Mouse (Mus musculus): Measurements from ENCODE around the gene Lkaaear1.
A peak's percentile ranks its signal among the peaks of the same experiment; 100 is the strongest.

The Lkaaear1 gene

DNA sequence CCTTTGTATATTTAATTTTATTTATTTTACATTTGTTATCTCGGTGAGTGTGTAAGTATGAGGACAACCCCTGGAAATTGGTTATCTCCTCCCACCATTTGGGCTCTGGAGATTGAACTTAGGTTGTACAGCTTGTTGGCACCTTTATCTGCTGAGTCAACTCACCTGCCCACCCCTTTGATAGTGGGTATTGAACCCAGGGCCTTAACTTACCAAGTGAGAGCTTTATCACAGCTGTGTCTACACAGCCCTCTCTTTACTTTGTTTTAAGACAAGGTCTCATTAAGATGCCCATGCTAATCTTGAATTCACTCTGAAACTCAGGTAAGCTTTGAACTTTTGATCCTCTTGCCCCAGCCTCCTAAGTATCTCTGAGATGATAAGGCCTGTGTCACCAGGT is 16.3 kb downstream of the Lkaaear1 start:
- DNase-seq: no peak

DNA sequence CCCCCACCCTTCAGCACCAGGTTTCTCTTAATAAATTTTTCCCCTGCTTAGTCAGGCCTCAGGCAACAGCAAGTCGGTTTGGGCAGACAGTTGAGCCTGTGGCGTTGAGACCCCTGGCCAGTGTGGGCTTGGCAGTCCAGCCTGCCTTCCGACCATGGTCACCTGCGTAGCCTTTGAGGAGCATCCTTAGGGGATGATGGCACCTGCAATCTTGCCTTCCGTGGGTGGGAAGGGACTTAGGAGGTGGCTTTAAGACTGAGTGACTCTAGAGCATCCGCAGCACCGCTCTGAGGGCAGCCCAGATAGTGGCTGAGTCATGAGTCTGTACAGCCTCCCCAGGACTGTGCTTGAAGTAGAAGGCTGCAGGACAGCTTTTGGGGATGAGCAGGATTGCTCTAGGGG is 17.5 kb downstream of the Lkaaear1 start:
- DNase-seq: peak; percentile 48

DNA sequence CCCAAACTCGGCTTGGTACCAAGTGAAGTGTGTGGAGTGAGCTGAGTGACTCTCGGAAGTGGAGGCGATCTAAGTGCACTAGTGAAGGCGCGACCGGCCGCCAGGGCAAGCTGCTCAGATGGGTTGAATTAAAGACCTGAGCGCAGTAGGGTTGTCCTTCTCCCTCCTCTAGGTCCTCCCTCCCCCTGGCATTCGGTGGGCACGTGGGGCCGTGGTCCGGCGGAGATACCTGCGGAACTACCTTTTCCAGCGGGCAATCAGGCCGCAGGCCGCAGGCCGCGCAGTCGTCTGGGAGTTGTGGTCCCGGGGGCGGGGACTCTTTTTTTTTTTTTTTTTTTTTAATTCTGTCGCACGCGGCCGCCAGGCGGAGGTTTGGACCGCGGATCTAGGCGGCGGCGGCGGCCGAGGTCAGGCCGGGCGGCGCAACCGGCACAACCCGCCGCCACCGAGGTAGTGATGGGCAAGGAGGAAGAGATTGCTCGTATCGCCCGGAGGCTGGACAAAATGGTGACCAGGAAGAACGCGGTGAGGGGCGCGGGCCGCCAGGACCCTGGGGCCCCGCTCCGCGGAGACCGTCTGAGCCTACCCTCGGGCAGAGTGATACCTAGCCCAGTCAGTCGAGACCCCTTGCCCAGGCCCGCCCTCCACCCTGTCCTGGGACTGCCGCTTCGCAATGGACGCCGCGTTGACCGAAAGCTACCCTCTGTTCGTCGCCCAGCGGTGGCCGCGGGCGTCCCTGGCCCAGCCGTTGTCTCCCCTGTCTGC is 18.1 kb downstream of the Lkaaear1 start, which contains the start of gene Tcea2:
Gene Tcea2 (plus strand): TSS at position 360 of the 765 bp plus-strand sequence.
- peak; percentile 78 for DNase-seq

DNA sequence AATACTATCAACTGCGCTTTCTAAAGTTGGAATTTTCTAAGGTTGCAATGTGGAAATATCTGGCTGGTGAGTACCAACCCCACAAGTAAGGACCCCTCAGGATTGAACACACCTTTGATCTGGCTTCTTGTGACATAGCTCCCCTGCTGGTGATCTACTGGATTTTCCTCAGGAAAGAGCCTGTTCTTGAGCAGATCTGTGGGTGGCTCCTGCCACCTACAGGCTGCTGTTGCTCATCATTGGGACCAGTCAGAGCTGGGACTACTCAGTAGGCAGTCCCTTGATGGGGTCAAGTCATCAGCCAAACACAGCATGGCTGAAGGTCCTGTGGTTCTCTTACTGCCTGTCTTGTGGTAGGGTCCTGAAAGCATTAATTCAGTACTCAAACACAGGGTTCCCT is 19.5 kb downstream of the Lkaaear1 start:
- peak; percentile 61 for DNase-seq

DNA sequence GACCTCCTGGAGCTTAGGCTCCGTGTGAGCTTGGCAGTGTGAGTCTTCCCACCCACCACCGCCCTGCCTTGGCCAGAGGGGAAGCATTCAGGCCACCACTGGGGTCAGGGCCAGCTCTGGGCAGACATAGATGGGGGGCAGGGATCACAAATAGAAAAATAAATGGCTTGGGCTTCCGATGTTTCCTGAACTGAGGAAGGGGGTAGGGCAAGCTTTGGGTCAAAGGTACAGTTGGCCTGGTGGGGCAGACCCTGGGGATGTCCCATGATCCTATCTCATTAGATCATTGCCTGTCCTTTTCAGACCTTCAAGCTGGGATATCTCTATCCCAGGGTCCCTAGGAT is 20.5 kb downstream of the Lkaaear1 start:
- DNase-seq: no peak

DNA sequence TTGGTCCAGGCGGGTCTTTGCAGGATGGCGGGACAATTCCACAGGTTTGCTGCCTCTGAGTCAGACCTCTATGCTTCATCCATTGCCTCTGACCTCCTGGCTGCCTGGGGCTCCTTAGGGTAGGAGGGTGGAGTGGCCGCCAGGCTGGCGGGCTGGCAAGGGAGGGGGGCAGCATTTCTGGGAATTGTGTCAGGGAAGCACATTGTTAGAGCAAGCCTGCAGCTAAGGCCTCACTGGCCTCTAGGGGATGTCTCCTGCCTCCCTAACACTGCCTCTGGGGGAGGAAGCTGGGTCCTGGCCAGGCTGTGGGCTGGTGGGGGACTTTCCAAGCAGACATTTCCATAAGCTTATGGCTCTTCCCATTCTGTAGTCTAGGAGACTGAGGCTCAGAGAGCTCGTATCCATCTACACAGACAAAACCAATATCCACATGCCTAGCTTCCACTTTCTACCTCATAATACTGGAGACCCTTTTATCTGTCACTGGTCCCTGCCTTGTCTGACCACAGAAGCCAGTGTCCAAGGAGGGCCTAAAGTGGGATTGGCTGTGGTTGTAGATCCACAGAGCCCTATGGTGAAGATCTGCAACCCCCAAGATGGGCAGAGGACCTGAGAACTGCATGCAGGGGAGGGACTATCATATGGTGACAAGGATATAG is 21.0 kb downstream of the Lkaaear1 start:
- no peak for DNase-seq

DNA sequence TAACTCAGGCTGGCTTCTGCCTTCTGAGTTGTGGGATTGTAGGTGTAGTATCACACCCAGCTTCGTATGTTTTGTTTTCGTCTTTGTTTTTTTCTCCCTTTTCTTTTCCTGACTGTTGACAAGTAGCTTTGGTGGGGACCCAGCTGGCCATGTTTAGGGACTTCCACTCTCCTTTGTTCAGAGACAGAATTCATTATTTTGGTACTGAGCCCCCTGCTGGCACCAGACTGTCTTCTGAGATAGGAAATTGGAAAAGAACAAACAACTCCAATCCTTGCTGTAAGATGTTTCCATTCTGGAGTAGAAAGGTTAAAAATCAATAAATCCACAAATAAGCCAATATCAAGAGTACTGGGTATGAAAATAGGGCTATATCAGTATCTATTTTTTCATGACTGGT is 21.8 kb downstream of the Lkaaear1 start:
- DNase-seq: no peak

DNA sequence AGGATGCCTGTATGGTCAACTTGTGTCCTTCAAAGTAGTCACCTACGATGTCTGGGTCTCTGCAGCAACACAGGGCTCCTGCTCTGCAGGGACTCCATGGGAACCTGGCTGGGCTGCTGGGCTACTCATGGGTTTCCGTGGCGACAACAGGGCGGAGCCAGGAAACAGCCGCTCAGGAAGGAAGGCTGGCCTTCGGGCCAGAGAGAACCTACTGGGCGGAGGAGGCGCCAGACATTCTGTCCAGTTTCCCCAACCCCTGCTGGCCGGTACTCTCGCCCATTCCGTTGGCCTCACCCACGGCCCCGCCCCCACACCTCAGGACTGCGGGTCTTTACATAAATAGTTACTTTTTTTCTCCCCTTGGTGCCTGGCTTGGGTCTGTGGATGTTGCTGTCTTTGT is 22.8 kb downstream of the Lkaaear1 start:
- peak; percentile 35 for DNase-seq

DNA sequence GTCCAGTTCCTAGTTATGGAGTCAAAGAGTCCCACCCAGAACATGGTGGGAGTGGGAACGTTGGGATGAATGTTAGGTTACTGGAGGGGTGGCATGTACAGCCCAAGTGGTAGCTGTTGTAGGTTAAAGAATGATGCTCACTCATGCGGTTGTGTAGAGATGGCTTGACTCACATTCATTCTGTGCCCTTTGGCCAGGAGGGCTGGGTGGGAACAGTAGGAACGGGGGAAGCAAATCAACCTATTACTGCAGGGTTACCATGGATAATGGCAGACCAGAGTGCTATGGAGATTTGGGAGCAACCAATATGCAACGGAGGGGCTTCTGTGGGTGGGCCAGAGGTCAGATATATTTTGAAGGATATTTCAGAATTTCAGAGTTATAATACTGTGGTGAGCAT is 23.3 kb downstream of the Lkaaear1 start:
- no peak for DNase-seq

DNA sequence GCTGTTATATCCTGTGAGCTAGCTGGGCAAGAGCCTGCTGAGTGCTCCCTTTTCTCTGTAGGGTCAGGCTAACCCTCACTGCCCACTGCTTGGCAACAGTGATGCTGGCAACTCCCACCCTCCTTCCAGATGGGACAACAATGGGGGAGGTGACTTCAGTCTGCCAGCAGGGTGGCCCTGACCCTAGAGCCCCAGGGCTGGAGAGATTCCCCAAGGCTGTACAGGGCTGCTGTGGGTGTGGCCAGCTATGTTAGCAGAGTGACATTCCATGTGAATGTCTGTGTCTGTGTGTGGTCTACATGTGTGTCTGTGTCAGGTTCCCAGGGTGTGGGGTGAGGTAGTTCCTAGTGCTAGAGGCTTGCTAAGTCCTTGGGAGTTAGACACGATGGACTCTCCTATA is 24.7 kb downstream of the Lkaaear1 start:
- DNase-seq: no peak

DNA sequence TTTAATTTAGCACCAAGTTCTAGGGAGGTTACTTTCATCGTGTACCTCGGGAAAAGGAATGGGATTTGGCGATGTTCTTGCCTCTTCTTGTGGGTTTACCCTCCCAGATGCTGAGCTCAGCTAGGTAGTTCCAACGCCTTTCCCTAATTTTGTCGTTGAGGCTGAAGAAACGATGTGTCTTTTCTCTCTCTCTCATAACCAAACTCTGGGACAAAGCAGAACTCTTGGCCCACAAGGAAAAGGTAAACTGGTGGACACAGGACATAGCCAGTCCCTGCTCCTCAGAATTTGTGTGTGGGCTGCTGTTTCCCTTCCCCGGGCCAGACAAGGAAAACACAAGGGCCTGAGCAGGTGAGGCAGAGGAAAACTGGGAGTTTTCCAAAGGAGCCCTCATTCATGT is 26.3 kb downstream of the Lkaaear1 start:
- no peak for DNase-seq

DNA sequence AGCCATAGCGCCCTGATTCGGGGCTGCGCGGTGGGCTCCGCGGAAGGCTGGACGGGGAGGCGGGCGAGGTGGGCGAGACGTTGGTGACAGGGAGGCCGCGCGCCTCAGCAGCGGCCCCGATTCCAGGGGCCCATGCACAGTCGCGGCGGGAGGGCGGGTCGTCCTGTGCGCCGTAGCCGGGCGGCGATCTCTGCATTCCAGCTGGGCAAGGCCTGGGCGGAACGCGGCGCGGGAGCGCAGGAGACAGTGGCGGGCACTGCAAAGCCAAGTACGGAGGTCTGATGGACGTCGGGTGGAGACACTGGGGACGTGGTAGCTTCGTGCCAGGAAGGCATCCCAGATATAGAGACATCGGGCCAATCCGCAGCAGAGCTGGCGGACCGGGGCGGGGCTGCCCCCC is 26.9 kb downstream of the Lkaaear1 start, which contains the start of gene Sox18:
Gene Sox18 (minus strand): TSS at position 315 of the 400 bp plus-strand sequence.
- DNase-seq: no peak

DNA sequence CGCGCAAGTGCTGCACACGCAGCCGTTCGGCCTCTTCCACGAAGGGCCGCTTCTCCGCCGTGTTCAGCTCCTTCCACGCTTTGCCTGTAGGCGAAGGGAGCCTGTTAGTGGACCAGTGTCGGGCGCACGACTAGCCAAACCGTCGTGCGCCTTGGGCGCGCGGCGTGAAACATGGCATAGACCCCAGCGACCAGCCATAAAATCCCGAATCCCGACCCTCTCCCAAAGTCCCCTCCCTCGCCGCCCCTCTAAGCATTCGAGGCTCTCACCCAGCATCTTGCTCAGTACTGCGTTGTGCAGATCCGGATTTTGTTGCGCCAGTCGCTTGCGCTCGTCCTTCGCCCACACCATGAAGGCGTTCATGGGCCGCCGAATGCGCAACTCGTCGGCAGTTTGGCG is 27.3 kb downstream of the Lkaaear1 start:
- no peak for DNase-seq

DNA sequence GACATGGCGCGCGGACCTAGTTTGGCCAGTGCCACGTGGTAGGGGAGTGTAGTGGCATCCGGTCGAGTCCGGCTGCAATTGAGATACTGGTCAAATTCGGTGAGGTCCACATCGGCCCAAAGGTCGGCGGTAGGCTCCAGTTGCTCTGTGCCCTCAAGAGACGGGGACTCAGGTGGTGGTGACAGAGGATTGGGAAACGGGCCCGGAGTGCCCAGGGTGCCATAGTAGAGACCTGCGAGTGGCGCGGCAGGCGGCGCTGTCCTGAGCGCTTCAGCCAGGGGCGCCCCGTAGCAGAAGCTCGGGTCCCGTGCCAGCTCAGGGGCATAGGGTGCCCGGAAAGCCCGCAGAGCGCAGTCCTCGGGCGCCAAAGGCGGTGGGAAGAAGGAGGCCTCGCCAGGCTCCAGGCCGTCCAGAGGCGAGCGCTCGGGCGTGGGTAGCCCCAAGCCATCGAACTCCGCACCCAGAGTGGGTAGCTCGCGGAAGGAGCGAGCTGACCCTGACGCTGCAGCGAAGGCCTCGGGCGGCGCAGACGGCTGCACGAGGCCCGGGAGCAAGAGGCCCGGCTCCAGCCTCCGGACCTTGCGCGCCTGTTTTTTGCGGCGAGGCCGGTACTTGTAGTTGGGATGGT is 27.8 kb downstream of the Lkaaear1 start:
- no peak for DNase-seq

DNA sequence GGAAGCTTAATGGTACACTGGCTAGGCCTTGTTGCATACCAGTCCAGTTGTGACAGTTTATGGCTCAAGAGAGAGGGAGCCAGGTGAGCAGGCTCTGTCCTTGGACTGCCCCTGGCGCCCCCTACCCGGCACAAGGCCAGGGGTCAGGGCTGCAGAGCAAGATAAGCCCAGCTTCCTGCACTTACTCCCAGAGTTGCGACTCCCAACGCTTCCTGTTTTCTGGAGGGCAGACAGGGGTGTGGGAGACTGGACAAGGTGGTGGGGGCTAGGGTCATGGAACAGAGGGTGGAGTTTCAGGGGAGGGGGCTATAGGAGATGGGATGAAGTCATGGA is 35.0 kb downstream of the Lkaaear1 start:
- no peak for DNase-seq

DNA sequence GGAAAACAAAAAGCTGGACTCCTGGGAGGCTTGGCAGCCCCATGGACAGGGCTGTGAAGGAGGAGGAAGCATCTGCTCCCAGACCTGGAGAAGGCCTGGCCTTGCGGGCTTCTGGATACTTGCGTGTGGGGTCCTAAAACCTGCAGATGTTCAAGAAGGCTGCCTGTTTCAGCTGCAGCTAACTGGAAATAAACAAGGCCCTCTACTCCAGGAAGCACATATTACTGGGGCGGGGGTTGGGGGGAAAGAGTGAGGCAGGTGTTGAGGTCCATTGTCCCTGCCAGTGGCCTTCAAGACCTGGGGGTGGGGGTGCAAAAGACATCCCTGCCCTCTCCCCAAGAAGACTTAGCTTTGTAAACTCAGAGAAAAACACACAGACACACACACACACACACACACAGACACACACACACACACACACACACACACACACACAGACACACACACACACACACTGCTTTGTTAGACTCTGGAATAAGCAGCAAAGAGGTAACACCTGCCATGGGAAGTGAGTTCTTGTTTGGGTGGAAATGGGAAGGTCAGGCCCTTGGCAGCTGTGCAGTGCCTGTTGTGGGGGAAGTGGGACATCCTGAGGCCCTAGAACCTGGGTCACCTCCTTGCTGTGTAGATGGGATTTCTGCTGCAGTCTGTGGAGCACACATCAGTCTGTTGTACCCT is 35.5 kb downstream of the Lkaaear1 start:
- DNase-seq: no peak

DNA sequence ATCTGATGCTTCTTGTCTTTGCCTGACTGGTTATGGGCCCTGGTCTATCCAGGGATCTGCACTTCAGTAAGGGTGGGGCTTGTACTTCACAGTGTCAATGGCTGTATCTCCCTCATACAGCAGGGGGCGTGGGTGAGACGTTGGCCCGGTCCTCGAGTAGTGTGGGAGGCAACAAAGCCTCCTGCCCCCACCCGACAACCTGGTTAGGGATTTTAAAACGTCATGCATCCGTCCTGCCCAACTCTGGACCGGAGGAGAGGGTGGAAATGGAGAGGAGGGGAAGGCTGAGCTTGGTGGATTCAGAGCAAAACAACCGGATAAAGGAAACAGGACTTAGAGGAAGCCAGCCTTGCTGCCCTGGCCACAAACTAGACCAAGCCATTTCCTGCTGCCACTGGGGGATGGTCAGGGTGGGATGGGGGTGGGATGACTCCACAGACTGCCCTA is 38.6 kb downstream of the Lkaaear1 start:
- peak; percentile 76 for DNase-seq

DNA sequence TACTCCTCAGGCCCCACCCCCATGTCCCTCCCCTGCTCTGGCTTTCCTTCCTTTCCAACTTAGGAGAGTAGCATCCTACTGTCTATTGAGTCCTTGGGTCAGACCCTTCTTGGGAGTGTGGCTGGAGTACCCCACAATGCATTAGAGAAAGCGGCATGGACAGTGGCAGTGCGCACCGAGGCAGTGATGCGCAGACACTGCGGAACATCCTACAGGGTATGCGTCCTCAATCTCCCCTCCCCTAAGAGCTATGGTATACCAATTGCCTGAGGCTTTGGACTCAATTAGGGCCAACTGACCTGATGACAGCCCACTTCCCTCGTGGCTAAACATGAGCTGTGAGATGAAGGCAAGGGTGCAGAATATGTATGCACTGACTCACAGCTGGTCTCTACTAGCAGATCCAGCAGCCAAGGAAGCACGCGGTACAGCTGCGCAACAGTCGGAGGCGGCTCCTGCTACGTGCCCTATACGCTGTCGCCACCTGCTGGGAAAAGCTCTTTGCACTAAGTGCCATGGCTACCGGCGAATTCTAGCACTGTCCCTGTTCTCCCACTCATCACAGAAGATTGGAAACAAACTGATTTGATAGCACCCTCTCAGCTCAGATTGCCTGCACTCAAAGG is 39.2 kb downstream of the Lkaaear1 start:
- DNase-seq: no peak

DNA sequence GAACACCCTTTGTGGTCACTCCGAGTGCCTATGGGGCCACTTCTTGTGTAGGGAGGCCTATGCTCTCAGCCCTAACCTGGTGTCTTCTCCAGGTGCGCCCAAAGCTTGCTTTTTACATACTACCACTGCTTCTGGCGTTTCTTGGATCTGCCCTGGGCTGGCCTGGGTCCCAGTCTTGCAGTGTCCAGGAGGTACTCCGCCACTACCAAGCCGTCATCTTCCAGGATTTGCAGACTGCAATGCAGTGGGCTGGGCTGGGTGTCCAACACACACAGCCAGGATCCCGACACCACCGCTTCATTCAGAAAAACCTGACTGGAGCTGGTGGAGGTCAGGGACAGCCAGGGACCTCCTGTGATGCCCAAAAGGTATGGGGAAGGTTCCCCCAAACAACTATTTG is 39.7 kb downstream of the Lkaaear1 start:
- no peak for DNase-seq

DNA sequence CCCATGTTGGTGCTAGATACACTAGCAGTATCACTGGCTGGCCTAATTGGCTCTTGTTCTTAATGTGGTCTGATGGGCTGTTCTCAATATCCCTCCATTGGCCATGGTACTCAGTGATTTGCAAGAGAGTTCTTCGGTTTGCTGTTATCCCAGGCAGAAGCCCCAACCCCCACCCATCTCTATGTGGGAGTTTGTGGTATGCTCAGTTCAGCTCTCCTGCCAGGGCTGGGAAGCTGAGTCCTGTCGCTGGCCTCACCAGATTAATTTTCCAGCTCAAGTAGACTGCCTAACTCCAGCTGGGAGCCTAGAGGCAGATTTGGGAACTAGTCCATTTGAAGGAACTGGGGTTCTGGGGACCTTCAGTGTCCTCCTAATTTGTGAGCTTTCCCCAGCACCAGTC is 40.8 kb downstream of the Lkaaear1 start:
- no peak for DNase-seq

DNA sequence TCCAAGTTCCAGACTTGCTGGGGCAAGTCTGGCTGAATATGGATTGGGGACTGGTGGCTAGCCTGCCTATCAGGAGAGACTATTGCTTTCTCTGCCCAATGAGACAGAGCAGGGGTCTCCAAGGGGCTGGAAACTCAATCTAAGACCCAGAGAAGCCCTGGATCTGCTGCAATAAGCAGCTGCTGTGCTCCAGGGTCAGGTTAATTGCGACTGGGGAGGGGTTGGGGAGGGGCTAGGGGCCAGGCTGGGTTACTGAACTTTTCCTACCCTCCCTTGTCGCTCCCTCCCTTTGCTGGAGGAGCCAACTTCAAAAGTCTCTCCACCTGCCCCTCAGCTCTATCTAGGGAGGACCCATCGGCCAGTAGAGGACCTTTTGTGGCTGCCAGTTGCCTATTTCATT is 41.5 kb downstream of the Lkaaear1 start, which contains the start of gene Gm29797:
Gene Gm29797 (plus strand): TSS at position 301 of the 400 bp plus-strand sequence.
- no peak for DNase-seq

DNA sequence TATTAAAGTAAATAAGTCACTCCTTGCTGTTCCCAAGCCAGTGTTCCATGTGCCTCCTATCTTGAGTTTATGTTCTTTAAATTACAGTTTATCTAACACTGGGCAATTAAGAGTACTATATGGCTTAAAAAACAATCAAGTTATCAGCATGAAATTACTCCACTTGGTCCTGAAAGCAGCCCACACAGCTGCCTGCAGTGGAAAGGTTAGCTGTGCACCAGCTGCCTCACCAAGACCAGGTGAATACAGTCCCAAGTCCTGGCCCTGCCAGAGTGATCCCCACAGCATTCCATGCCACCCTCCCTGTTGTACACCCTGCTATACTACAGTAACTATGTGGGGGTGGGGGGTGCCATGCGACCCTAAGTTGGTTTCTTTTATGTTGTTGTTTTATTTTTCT is 44.7 kb downstream of the Lkaaear1 start:
- DNase-seq: no peak

DNA sequence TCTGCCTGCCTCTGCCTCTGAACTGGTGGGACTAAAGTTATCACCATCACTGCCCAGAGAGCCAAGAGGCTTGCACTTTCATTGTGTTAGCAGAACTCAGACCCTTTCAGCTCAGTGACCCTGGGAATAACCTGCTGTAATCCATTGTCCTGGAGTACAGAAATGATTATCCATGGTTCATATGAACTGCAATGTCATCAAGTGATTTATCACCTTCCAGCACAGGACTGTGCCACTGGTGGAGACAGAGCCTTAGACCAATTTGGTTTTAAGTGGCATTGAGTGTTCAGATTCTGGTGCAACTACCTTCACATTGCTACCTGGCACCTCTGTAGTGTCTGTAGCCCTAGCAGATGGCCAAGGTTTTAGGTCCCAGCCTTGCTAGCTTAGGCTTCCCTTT is 45.2 kb downstream of the Lkaaear1 start:
- DNase-seq: no peak
